Mouse (Mus musculus) hindbrain, postnatal 0 days (tissue): ENCODE data around the gene Mb. TPM values are rescaled to one million over a fixed set of nuclear protein-coding genes. Genes with fewer than 3 reads are reported as not detected.

Experiments
- ATAC-seq: fragments of 200-750 bp; cut with Nextera tagmentation; 2 replicates; pipeline ENCODE4 v1.8.0; 2017; ENCODE audit warnings: mild to moderate bottlenecking, moderate TSS enrichment, moderate library complexity
- DNase-seq: peaks from one replicate; pipeline ENCODE4 v3.0.0-alpha.2; 2015; ENCODE audit warnings: low spot score
- H3K27ac ChIP-seq: fragments of 300-500 bp; sonication (generic); 2 replicates; pipeline ENCODE4 v1.5.1; 2014; ENCODE audit warnings: mild to moderate bottlenecking
- H3K27me3 ChIP-seq: fragments of 300-500 bp; sonication (generic); 2 replicates; pipeline ENCODE4 v1.6.1; 2014; ENCODE audit warnings: low read length, mixed read lengths; ENCODE audit not compliant: insufficient read depth
- H3K36me3 ChIP-seq: fragments of 300-500 bp; sonication (generic); 2 replicates; pipeline ENCODE4 v1.6.1; 2014; ENCODE audit warnings: low read length, mixed read lengths; ENCODE audit not compliant: insufficient read depth
- H3K4me1 ChIP-seq: fragments of 300-500 bp; sonication (generic); 2 replicates; pipeline ENCODE4 v1.6.1; 2014; ENCODE audit warnings: antibody characterized with exemption, low read length, mixed read lengths; ENCODE audit not compliant: insufficient read depth
- H3K4me2 ChIP-seq: fragments of 300-500 bp; sonication (generic); 2 replicates; pipeline ENCODE4 v1.6.1; 2014; ENCODE audit warnings: low read depth, mild to moderate bottlenecking, low read length, moderate library complexity, mixed read lengths
- H3K4me3 ChIP-seq: fragments of 300-500 bp; sonication (generic); 2 replicates; pipeline ENCODE4 v1.5.1; 2014; ENCODE audit warnings: low read length
- H3K9ac ChIP-seq: fragments of 300-500 bp; sonication (generic); replicated peaks from 2 replicates; pipeline ENCODE4 v1.6.1; 2014; ENCODE audit warnings: mild to moderate bottlenecking, low read length, moderate library complexity, mixed read lengths
- H3K9me3 ChIP-seq: fragments of 300-500 bp; sonication (generic); 2 replicates; pipeline ENCODE4 v1.6.1; 2016; ENCODE audit warnings: low read length, mixed read lengths
- CTCF ChIP-seq: IDR thresholded peaks from 2 replicates; pipeline ENCODE4 v1.5.1; 2016; ENCODE audit warnings: antibody characterized with exemption, control low read depth, low read depth
- WGBS: fragments of 180-500 bp; shearing (Covaris S2); extraction: QIAGEN DNeasy Blood & Tissue Kit; methylation state at CpG from one replicate; pipeline ENCODE4 v1.1.7; 2014; 5-methylcytosine and 5-hydroxymethylcytosine counted together
- polyA plus RNA-seq: library from polyadenylated mRNA; unstranded; fragments of >200 nt; fragmentation: Nextera tagmentation; extraction: Ambion mirVana; gene quantifications from 2 replicates; pipeline ENCODE4 v1.2.1, GENCODE M21; 2015
- total RNA-seq: library from RNA; depleted of rRNA; stranded (reverse); fragments of >200 nt; gene quantifications from 2 replicates; pipeline ENCODE4 v1.2.3, GENCODE M21; 2014

The Mb gene
- total and polyA plus RNA-seq, 2 experiments from 2014 or later, result 0.20 TPM; not detected in 1

DNA sequence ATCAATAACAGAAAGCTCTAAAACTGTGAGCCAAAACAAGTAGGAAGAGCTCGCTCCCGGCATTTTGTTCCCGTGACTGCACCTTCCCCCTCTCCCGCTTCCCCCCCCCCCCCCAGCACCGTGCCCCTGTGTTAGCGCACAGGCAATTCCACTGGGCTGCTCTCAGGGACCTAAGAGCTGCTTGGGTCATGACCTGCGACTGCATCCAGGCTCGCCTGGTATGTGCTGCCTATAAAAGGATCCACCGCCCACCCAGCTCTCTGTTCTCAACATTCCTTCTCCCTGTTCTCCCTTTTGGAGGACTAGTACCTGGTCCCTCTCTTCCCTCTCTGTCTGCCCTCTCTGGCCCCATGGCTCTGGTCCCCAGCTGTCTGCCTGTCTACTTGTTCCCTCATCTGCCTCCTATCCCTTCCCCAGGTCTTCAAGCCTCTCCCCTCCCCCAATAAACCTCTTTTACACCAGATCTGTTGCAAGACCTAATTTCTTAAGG lies 11.2 kb downstream of the Mb start:
- H3K4me2 ChIP-seq, result no peak overlapping the region
- no peak for TF ChIP-seq CTCF
- peaks cover 13% of the 10 kb centered on the region for H3K4me1 ChIP-seq
- DNase-seq, result no peak
- no peak for ATAC-seq
- H3K9me3 ChIP-seq, result no peaks in the 10 kb centered on the region
- no peaks in the 10 kb centered on the region for H3K36me3 ChIP-seq
- no peak overlapping the region for H3K4me3 ChIP-seq
- no peak overlapping the region for H3K27ac ChIP-seq
- H3K27me3 ChIP-seq, result no peaks in the 10 kb centered on the region
- 73% methylated on average over 9 of the region's 9 CpGs for WGBS
- no peak overlapping the region for H3K9ac ChIP-seq

DNA sequence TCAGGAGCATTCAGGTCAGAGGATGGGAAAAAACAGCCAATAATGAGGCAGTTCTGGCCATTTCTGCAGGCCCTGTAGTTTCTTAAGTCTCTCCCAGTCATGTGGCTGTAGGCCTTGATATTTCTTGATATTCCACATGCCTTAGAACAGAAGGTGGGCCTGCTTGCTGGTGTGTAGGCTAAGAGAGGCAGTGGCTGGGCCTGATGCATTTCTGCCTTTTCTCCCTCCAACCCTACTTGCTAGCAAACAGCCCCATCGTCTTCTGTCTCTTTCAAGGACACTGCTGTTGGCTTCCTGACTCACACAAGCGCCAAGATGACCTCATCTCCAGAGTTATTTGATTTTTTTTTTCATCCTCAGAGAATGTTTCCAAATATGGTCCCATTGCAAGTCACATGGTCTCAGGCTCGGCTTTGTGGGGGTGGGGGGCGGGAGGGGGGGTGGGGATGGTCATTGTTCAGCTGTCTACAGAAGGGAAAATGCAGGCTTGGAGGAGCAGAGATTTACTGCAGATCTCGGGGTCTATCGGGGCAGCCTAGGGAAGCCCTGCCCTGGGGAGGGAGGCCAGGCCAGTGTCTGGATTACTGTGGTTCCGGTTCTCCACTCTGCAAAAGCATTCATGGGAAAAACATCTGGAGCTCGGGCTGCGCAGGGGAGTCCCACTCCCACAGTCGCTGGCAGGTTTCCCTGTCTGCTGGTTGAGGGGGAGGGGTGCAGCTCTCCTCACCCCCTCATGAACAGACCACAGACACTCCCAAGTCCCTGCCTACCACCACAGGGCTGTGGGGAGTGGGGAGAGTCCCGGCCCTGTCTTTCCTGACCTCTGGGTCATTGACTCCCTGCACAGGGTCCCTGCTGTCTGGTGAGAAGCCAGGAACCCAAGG lies 12.9 kb downstream of the Mb start:
- Histone ChIP-seq H3K4me1 (peaks cover 13% of the 10 kb centered on the region), H3K27ac (peak overlapping the region; percentile 88), H3K4me2 (no peak overlapping the region), H3K36me3 (no peaks in the 10 kb centered on the region), H3K9ac (peak overlapping the region; percentile 33; the same call in 1 of the 2 replicates), H3K9me3 (no peaks in the 10 kb centered on the region), H3K4me3 (no peak overlapping the region), H3K27me3 (no peaks in the 10 kb centered on the region)
- WGBS, result 27% methylated on average over 11 of the region's 11 CpGs
- ATAC-seq, result peak; percentile 76
- no peak for TF ChIP-seq CTCF
- DNase-seq, result peak; percentile 70

DNA sequence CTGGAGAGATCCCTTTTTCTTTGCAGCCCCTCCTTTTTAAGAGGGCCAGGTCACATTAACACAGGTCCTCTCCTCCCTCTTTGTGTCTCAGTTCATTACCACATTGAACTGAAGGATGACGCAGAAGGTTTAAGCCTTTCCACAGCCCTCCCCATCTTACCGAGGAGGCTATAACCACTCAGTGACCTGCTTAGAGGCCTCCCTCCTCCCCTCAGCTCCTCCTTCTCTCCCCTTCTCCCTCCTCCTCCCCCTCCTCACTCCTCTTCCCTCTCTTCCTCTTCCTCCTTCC lies 13.5 kb downstream of the Mb start:
- Histone ChIP-seq H3K4me1 (peaks cover 13% of the 10 kb centered on the region), H3K9ac (peak overlapping the region; percentile 33; the same call in 1 of the 2 replicates), H3K27me3 (no peaks in the 10 kb centered on the region), H3K4me2 (no peak overlapping the region), H3K9me3 (no peaks in the 10 kb centered on the region), H3K4me3 (no peak overlapping the region), H3K36me3 (no peaks in the 10 kb centered on the region), H3K27ac (peak overlapping the region; percentile 88)
- 47% methylated on average over 2 of the region's 2 CpGs for WGBS
- no peak for DNase-seq
- 0 out of 2 replicates have a peak, but pooled peaks have one; percentile 11 for ATAC-seq
- TF ChIP-seq CTCF, result no peak

DNA sequence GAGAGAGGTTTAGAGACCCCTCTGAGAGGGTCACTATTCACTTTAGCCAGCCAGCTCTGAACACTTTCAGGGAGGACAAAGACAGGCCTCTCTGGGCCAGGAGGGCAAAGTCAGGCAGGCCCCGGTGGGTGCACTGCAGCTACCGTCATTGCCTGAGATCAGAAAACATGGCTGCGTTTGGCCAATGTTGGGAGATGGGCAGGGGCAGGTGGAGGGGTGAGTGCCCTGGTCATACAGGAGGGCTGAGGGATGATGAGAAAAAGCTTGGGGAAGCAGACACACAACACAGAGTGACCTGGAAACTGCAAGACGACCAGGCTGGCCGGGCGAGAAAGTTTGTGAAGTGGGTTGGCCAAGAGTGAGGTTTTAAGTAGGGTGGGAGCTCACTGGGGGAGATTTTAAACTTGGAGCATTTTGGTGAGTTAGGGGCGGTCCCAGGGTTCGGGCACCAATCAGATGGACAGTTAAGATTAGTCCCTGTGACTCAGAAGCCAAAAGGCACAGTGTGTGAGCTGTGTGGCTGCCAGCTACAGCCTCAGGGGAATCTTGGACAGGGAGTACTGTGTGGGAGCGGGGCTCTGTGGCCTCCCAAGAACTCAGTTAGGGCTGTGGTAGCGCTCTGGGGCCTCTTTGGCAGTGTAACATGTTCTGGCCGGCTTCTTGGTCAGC lies 14.0 kb downstream of the Mb start:
- Histone ChIP-seq H3K27me3 (no peaks in the 10 kb centered on the region), H3K27ac (peak overlapping the region; percentile 88), H3K4me1 (peaks cover 13% of the 10 kb centered on the region), H3K9me3 (no peaks in the 10 kb centered on the region), H3K4me2 (no peak overlapping the region), H3K4me3 (no peak overlapping the region), H3K9ac (no peak overlapping the region), H3K36me3 (no peaks in the 10 kb centered on the region)
- peak; percentile 81 for ATAC-seq
- TF ChIP-seq CTCF, result no peak
- peak; percentile 68 for DNase-seq
- 63% methylated on average over 11 of the region's 11 CpGs for WGBS

DNA sequence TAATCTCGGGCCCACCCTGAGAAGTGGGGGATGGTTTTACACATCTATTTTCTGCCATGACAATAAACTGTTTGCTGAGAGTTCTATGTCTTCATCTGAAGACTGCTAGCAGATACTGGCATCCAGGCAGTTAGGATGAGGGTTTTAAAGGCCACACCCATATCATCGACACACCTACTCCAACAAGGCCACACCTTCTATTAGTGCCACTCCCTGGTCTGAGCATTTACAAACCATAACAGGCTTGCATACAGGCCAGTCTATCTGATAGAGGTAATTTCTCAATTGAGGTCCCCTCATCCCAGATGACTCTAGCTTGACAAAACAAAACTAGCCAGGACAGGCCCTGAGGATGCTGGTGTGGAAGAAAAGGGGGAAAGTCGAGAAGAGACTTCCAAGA lies 14.8 kb downstream of the Mb start:
- Histone ChIP-seq H3K36me3 (no peaks in the 10 kb centered on the region), H3K27me3 (no peaks in the 10 kb centered on the region), H3K4me3 (no peak overlapping the region), H3K9ac (no peak overlapping the region), H3K4me2 (no peak overlapping the region), H3K9me3 (no peaks in the 10 kb centered on the region), H3K27ac (0 out of 2 replicates have a peak overlapping the region, but pooled peaks have one; percentile 88), H3K4me1 (peaks cover 13% of the 10 kb centered on the region)
- WGBS, result 86% methylated on average over 3 of the region's 3 CpGs
- ATAC-seq (no peak), DNase-seq (no peak)
- TF ChIP-seq CTCF, result no peak

DNA sequence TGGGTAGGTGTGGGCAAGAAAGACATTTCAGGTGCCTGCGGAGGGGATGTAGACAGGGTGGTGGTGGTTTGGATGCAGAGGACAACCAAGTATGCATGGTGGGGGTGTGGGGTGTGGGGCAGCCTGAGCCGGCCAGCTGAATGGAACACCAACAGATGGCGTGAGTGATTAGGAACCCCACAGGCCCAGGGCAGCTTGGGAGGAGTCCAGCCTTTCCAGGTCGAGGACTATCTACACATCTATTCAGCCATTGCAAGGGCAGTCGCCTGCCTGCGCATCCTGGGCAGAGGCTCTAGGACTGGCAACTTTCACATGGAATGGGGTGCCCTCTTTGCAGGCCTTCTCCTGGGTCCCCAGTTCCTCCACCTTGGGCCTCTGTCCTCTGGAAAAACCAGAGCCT lies 15.9 kb downstream of the Mb start:
- H3K27me3 ChIP-seq, result no peaks in the 10 kb centered on the region
- peaks cover 13% of the 10 kb centered on the region for H3K4me1 ChIP-seq
- WGBS, result 68% methylated on average over 6 of the region's 6 CpGs
- DNase-seq (no peak), ATAC-seq (no peak)
- no peak for TF ChIP-seq CTCF
- no peak overlapping the region for H3K4me2 ChIP-seq
- H3K36me3 ChIP-seq, result no peaks in the 10 kb centered on the region
- H3K9me3 ChIP-seq, result no peaks in the 10 kb centered on the region
- H3K9ac ChIP-seq, result no peak overlapping the region
- no peak overlapping the region for H3K4me3 ChIP-seq
- H3K27ac ChIP-seq, result no peak overlapping the region
